Mouse (Mus musculus) embryonic stem cell, embryonic (primary cell): ENCODE data around the gene Wdr20.

Source experiments
- CTCF ChIA-PET, 4 experiments: fragments of 300-600 bp in 2 of 4; fragments of 350-600 bp in 2 of 4; sonication (Branson Sonifier 250); formaldehyde crosslinking; loops; one replicate each; lab custom pipeline; 2022; ENCODE audit warnings: inconsistent platforms in 2 of 4; lab: Charles Lee
- POLR2A ChIA-PET, 4 experiments: fragments of 300-600 bp in 2 of 4; fragments of 350-600 bp in 2 of 4; sonication (Branson Sonifier 250); formaldehyde crosslinking; loops; one replicate each; lab custom pipeline; 2022; ENCODE audit warnings: antibody characterized with exemption in 4 of 4, inconsistent platforms in 1 of 4; lab: Charles Lee

The Wdr20 gene

GRCm38 (mm10) chr12:110703008-110703471 lies 34.7 kb upstream of the Wdr20 start:
- ChIA-PET POLR2A (interaction anchor here (0.5 to 19.5 kb wide), 174 partner anchors 8 to 991 kb away, joined by 3 to 781 read pairs (median 5); partner anchors contain the start of genes Dync1h1 (in 3 of the 4), Wdr20 (in 3 of the 4), 1700001K19Rik (in 2 of the 4) and Ppp2r5c (in 2 of the 4)), CTCF (interaction anchor here (0.5 to 3.7 kb wide), 57 partner anchors 8 to 319 kb away, joined by 3 to 45 read pairs (median 4); partner anchors contain the start of gene Wdr20 (in 2 of the 4))

DNA sequence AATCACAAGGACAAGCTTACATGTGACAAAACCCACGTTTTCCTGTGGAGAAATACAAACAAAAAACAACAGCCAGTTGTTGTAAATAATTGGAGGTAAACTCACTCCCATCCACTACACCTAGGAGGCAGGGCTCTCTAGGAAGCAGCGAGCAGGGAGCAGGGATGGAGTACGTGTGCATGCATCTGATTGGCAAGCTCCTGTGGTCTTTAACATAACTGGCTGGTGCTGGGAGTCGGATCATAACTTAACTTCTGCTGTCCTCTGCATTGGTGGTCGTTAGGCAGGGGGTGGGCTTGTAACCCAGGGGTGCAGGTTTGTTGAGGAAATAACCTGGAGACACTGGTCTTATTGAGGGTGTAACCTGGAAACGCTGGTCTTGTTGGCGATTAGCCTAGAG lies 34.1 kb upstream of the Wdr20 start:
- ChIA-PET POLR2A (interaction anchor here (0.5 to 19.5 kb wide), 127 partner anchors 7 to 1113 kb away, joined by 3 to 781 read pairs (median 6); partner anchors contain the start of genes Dync1h1 (in 3 of the 4), Wdr20 (in 3 of the 4), 1700001K19Rik (in 2 of the 4) and Dio3 (in 1 of the 4)), CTCF (interaction anchor here (0.7 to 3.7 kb wide), 35 partner anchors 10 to 288 kb away, joined by 3 to 45 read pairs (median 5); partner anchors contain the start of gene Wdr20 (in 1 of the 4))

- ChIA-PET POLR2A (interaction anchor here in 3 of 4 experiments (1.1 to 19.5 kb wide), 26 partner anchors 3 to 288 kb away, joined by 3 to 781 read pairs (median 26); partner anchors contain the start of genes 1700001K19Rik (in 2 of the 3), Hsp90aa1 (in 1 of the 3) and Wdr20 (in 1 of the 3)), CTCF (interaction anchor here in 1 of 4 experiments (0.6 kb wide), 1 partner anchor 123 kb away, joined by 3 read pairs; no protein-coding TSS in a partner anchor)
These were observed 32.3 kb upstream of the Wdr20 start for GRCm38 (mm10) chr12:110705419-110705818.

GRCm38 (mm10) chr12:110706337-110707231 lies 31.2 kb upstream of the Wdr20 start:
- POLR2A ChIA-PET = interaction anchor here (0.5 to 19.5 kb wide), 51 partner anchors 4 to 1005 kb away, joined by 3 to 781 read pairs (median 5); partner anchors contain the start of genes 1700001K19Rik (in 2 of the 4), Wdr20 (in 2 of the 4), Dync1h1 (in 1 of the 4) and Hsp90aa1 (in 1 of the 4)
- CTCF ChIA-PET = interaction anchor here in 3 of 4 experiments (0.5 to 1.2 kb wide), 9 partner anchors 11 to 315 kb away, joined by 3 to 6 read pairs (median 3); partner anchors contain the start of gene Wdr20 (in 1 of the 3)

DNA sequence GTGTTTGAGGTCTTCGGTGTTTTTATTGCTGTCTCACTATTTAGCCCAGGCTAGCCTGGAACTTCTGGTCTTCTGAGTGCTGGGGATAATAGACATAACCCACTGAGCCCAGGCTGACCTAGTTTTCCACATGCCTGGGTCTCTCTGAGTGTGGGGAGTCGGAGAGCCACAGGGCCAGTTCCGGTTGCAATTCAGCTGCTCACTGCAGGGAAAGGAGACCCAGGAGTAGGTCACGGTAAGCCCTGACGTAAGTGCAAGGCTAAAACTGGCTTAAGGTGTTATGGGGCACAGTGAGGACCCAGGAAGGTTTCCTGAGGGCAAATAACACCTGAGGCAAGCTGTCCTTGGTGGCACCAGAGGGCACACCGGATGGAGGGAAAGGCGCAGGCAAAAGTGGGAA lies 30.3 kb upstream of the Wdr20 start:
- ChIA-PET CTCF (interaction anchor here in 2 of 4 experiments (0.6 to 0.9 kb wide), 2 partner anchors 37 to 289 kb away, joined by 3 to 6 read pairs; no protein-coding TSS in a partner anchor), POLR2A (interaction anchor here in 3 of 4 experiments (0.6 to 19.5 kb wide), 32 partner anchors 5 to 1004 kb away, joined by 3 to 781 read pairs (median 10); partner anchors contain the start of genes 1700001K19Rik (in 2 of the 3), Wdr20 (in 2 of the 3), Hsp90aa1 (in 1 of the 3) and Zfp839 (in 1 of the 3))

DNA sequence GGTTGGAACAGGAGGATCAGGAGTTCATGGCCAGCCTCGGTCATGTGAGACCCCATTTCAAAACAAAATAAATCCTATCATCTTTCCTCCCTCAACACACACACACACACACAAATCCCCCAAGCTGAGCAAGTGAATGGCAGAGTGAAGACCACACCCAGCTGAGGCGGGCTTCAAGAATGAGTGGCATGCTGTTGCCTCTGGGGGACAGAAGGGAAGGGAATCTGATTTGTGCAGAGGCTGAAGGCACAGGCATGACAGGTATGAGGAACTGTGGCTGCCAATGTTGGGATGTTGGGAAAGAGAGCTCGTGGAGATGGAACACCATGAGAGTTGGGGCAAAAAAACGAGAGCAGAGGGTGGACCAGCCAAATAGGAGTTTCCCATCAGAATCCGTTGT lies 26.5 kb upstream of the Wdr20 start:
- POLR2A ChIA-PET = interaction anchor here in 3 of 4 experiments (0.5 to 19.5 kb wide), 36 partner anchors 9 to 647 kb away, joined by 3 to 781 read pairs (median 5); partner anchors contain the start of genes Hsp90aa1 (in 3 of the 3), Wdr20 (in 3 of the 3) and 1700001K19Rik (in 2 of the 3)
- CTCF ChIA-PET = interaction anchor here in 2 of 4 experiments (0.5 to 1.7 kb wide), 4 partner anchors 8 to 293 kb away, joined by 4 to 11 read pairs (median 6); partner anchors contain the start of gene Hsp90aa1 (in 2 of the 2)

GRCm38 (mm10) chr12:110713784-110714183 lies 24.0 kb upstream of the Wdr20 start:
- CTCF ChIA-PET = interaction anchor here in 3 of 4 experiments (0.5 to 1.6 kb wide), 4 partner anchors 10 to 40 kb away, joined by 3 to 9 read pairs (median 5); partner anchors contain the start of gene Hsp90aa1 (in 2 of the 3)
- POLR2A ChIA-PET = interaction anchor here in 3 of 4 experiments (0.5 to 15.0 kb wide), 14 partner anchors 9 to 242 kb away, joined by 3 to 253 read pairs (median 5); partner anchors contain the start of gene Hsp90aa1 (in 3 of the 3)

DNA sequence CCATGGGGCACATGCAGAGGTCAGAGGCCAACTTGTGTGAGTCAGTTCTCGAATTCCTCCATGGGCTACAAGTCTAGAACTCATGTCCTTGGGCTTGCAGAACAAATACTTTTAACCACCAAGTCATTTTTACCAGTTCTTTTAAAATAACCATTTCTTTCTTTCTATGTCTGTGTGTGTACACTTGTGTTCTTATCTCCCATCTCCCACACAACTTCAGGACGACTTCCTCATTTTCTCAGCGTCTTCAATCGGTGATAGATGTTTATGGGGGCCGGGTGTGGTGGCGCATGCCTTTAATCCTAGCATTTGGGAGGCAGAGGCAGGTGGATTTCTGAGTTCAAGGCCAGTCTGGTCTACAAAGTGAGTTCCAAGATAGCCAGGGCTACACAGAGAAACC lies 23.5 kb upstream of the Wdr20 start:
- CTCF ChIA-PET = interaction anchor here in 2 of 4 experiments (1.2 to 1.6 kb wide), 3 partner anchors 11 to 40 kb away, joined by 3 to 9 read pairs (median 5); partner anchors contain the start of gene Hsp90aa1 (in 2 of the 2)
- POLR2A ChIA-PET = interaction anchor here (0.5 to 15.0 kb wide), 16 partner anchors 9 to 242 kb away, joined by 3 to 253 read pairs (median 4); partner anchors contain the start of gene Hsp90aa1 (in 3 of the 4)

DNA sequence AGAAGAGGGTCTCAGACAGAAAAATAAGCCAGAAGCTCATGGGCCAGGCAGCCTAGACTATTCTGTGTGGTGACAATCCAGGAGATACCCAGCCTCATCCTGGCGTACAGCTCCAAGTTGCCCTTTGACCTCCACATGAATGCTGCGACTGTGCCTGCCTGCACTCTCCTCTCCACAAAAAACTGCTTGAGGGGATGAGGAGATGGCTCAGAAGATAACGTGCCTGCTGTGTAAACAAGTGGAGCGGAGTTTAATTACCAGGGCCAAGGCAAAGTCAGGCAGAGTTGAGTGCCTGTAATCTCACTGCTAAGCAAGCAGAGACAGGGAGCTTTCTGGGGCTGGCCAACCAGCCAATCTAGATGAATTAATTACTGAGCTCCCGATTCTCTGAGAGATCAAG lies 21.7 kb upstream of the Wdr20 start:
- CTCF ChIA-PET = interaction anchor here in 2 of 4 experiments (1.0 kb wide), 2 partner anchors 13 to 17 kb away, joined by 3 to 6 read pairs; partner anchors contain the start of gene Hsp90aa1 (in 1 of the 2)

GRCm38 (mm10) chr12:110725051-110725450 lies 12.7 kb upstream of the Wdr20 start:
- POLR2A ChIA-PET = interaction anchor here in 3 of 4 experiments (0.6 to 2.1 kb wide), 13 partner anchors 11 to 306 kb away, joined by 3 to 9 read pairs (median 5); partner anchors contain the start of genes Wdr20 (in 2 of the 3) and Hsp90aa1 (in 1 of the 3)

More for the DNA sequence above, 21.7 kb upstream of the Wdr20 start:
- POLR2A ChIA-PET = interaction anchor here in 3 of 4 experiments (0.5 to 15.0 kb wide), 13 partner anchors 9 to 129 kb away, joined by 3 to 253 read pairs (median 5); partner anchors contain the start of genes Hsp90aa1 (in 2 of the 3) and Wdr20 (in 1 of the 3)

DNA sequence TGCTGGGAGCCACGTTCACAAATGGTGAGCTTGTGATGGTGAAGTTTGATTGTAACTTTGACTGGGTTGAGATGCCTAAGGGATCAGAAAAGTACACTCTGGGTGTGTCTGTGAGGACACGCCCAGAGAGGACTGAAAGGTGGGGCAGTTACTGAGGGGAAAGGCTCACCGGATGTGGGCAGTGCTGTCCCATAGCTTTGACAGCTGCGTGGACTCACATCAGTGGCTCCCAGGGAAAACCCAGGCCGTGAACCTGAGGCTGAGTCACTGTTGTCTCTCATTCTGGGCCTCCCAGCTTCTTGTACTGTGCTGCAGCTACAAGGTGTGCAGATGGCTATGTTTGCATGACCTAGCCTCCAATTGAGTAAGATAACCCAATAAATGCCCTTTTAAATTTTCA lies 12.3 kb upstream of the Wdr20 start:
- POLR2A ChIA-PET = interaction anchor here in 3 of 4 experiments (0.6 to 2.1 kb wide), 13 partner anchors 10 to 307 kb away, joined by 3 to 9 read pairs (median 5); partner anchors contain the start of genes Wdr20 (in 2 of the 3) and Hsp90aa1 (in 1 of the 3)

More at GRCm38 (mm10) chr12:110725051-110725450, 12.7 kb upstream of the Wdr20 start:
- CTCF ChIA-PET = interaction anchor here in 2 of 4 experiments (0.6 to 0.8 kb wide), 2 partner anchors 51 to 126 kb away, joined by 3 read pairs; no protein-coding TSS in a partner anchor

DNA sequence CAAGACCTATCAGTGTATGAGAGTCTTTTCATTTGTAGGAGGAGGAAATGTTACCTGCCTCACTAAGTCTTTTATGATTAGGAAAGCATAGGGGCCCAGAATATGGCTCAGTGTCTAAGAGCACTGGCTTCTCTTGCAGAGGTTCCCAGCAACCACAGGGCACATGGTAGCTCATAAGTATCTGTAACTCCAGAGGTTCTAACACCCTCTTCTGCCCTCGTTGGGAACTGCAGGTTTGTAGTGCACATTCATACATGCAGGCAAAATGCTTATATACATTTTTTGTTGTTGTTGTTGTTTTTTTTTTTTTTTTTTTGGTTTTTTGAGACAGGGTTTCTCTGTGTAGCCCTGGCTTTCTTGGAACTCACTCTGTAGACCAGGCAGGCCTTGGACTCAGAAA lies 11.3 kb upstream of the Wdr20 start:
- ChIA-PET CTCF (interaction anchor here (0.7 to 2.4 kb wide), 15 partner anchors 9 to 733 kb away, joined by 3 to 11 read pairs (median 5); partner anchors contain the start of gene Hsp90aa1 (in 2 of the 4)), POLR2A (interaction anchor here (0.6 to 2.1 kb wide), 19 partner anchors 8 to 307 kb away, joined by 3 to 15 read pairs (median 5); partner anchors contain the start of genes Hsp90aa1 (in 3 of the 4) and Wdr20 (in 2 of the 4))

More for the DNA sequence above, 12.3 kb upstream of the Wdr20 start:
- CTCF ChIA-PET = interaction anchor here in 2 of 4 experiments (0.6 to 0.8 kb wide), 2 partner anchors 51 to 127 kb away, joined by 3 read pairs; no protein-coding TSS in a partner anchor

DNA sequence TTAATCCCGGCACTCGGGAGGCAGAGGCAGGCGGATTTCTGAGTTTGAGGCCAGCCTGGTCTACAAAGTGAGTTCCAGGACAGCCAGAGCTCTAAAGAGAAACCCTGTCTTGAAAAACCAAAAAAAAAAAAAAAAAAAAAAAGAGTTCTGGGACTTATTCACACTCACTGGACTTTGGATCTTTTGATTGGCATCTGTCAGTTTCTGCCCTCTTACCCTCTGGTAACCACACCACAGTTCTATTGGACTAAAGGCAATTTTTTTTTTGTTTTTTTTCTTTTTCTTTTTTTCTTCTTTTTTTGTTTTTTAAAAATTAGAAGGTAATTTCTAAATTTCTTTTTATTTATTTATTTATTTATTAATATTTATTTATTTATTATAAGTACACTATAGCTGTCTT lies 4.5 kb upstream of the Wdr20 start:
- POLR2A ChIA-PET = interaction anchor here (0.6 to 2.0 kb wide), 16 partner anchors 10 to 1781 kb away, joined by 3 to 8 read pairs (median 4); partner anchors contain the start of gene Hsp90aa1 (in 1 of the 4)
- CTCF ChIA-PET = interaction anchor here (0.6 to 1.7 kb wide), 10 partner anchors 15 to 1075 kb away, joined by 3 to 11 read pairs (median 5); no protein-coding TSS in a partner anchor

GRCm38 (mm10) chr12:110736641-110737040 lies 1.1 kb upstream of the Wdr20 start:
- CTCF ChIA-PET = interaction anchor here (0.5 to 1.8 kb wide), 7 partner anchors 9 to 343 kb away, joined by 3 to 9 read pairs (median 4); partner anchors contain the start of gene Hsp90aa1 (in 1 of the 4)
- POLR2A ChIA-PET = interaction anchor here (0.6 to 2.9 kb wide), 28 partner anchors 9 to 320 kb away, joined by 3 to 50 read pairs (median 6); partner anchors contain the start of gene Hsp90aa1 (in 3 of the 4)

GRCm38 (mm10) chr12:110738158-110738921 lies 596 bp downstream of the Wdr20 start:
- ChIA-PET CTCF (interaction anchor here (0.6 to 1.8 kb wide), 7 partner anchors 32 to 489 kb away, joined by 3 to 9 read pairs (median 4); partner anchors contain the start of gene Hsp90aa1 (in 2 of the 4)), POLR2A (interaction anchor here (0.6 to 2.9 kb wide), 79 partner anchors 9 to 331 kb away, joined by 3 to 50 read pairs (median 5); partner anchors contain the start of genes Hsp90aa1 (in 3 of the 4), Rcor1 (in 2 of the 4) and Cinp (in 1 of the 4))
